21 mouse cellular contexts compared by ENCODE assay signal in genomic region chr5:108286957-108287356, GRCm38 (mm10). TPM values are rescaled to one million over a fixed set of nuclear protein-coding genes. Genes with fewer than 3 reads are reported as not detected.
DNase-seq lines count a peak whose midpoint lies in the region; ATAC-seq lines count a peak whose summit lies in the region.
"Had no signal": no experiment of that assay in that cellular context is flagged by ENCODE, and none has a peak within 500 bp of the region (broad histone marks: within the 10 kb centered on the region; RNA-seq: fewer than 3 reads in every experiment).

No protein-coding gene starts in this region.

- H3K4me3 ChIP-seq in heart, embryonic 10.5 days: no peak overlapping the region
- H3K4me3 ChIP-seq: embryonic facial prominence, embryonic 13.5 days; forebrain, embryonic 12.5 days; hindbrain, embryonic 12.5 days had no signal

- peak; percentile 70 for ATAC-seq in megakaryocyte progenitor cell, adult 5-6 weeks (replicated peaks; ENCODE audit: poor library complexity)
- ATAC-seq: activated CD4-positive, CD25-positive, alpha-beta regulatory T cell, adult 4 months; forebrain, embryonic 16.5 days; hindbrain, embryonic 16.5 days; inflammation-experienced regulatory T-cells, adult 6 months; Patski had no signal

- WGBS in heart, embryonic 10.5 days: 84% methylated on average over 2 of the region's 2 CpGs

- no peaks in the 10 kb centered on the region for H3K27me3 ChIP-seq in heart, embryonic 10.5 days (ENCODE audit: insufficient read depth, poor library complexity, severe bottlenecking)
- H3K27me3 ChIP-seq: embryonic facial prominence, embryonic 13.5 days; forebrain, embryonic 12.5 days; hindbrain, embryonic 12.5 days had no signal

- H3K9me3 ChIP-seq in heart, embryonic 10.5 days: no peaks in the 10 kb centered on the region
- H3K9me3 ChIP-seq: embryonic facial prominence, embryonic 13.5 days; forebrain, embryonic 12.5 days; hindbrain, embryonic 12.5 days had no signal

- DNase-seq in heart, adult 11 months: peak; percentile 45
- no peak for DNase-seq in heart, embryonic 10.5 days (ENCODE audit: low spot score)
- peak; percentile 41 for DNase-seq in lung, postnatal 36 days
- no peak for DNase-seq in lung, postnatal 10 days
- DNase-seq in cerebellum, adult 11 months: no peak
- DNase-seq in right cerebral cortex, postnatal 25 days: no peak
- DNase-seq: adrenal gland, postnatal 14 days; cerebellum, adult 8-10 months; cerebellum, postnatal 36 days; gastrocnemius, postnatal 10 days; heart, postnatal 10 days; heart, postnatal 4 days had no signal

- H3K4me1 ChIP-seq in heart, embryonic 10.5 days: no peaks in the 10 kb centered on the region
- H3K4me1 ChIP-seq: embryonic facial prominence, embryonic 13.5 days; forebrain, embryonic 12.5 days; hindbrain, embryonic 12.5 days had no signal

- H3K36me3 ChIP-seq in heart, embryonic 10.5 days: no peaks in the 10 kb centered on the region
- H3K36me3 ChIP-seq: embryonic facial prominence, embryonic 13.5 days; forebrain, embryonic 12.5 days; hindbrain, embryonic 12.5 days had no signal

- H3K27ac ChIP-seq in heart, embryonic 10.5 days: no peak overlapping the region
- H3K27ac ChIP-seq: embryonic facial prominence, embryonic 13.5 days; forebrain, embryonic 12.5 days; hindbrain, embryonic 12.5 days had no signal

RNA-seq across cellular contexts. Expression of gene Dr1, which starts 18.3 kb away (rescaled TPM):
- 29.3 and 32.9 TPM in 2 replicates for polyA plus RNA-seq in heart, embryonic 10.5 days (2016; fragmentation: Nextera tagmentation; extraction: Ambion mirVana)
- 82.6 and 102 TPM in 2 replicates for total RNA-seq in megakaryocyte progenitor cell, adult 5-6 weeks (2015)
- total RNA-seq in megakaryocyte progenitor cell, adult 5-6 weeks (2017): 67.8 and 73.8 TPM in 2 replicates

RNA-seq across cellular contexts. Expression of gene Pigg, which starts 25.5 kb away (rescaled TPM):
- polyA plus RNA-seq in heart, embryonic 10.5 days (2016; fragmentation: Nextera tagmentation; extraction: Ambion mirVana): 6.9 and 7.9 TPM in 2 replicates
- 4.2 and 4.8 TPM in 2 replicates for total RNA-seq in megakaryocyte progenitor cell, adult 5-6 weeks (2015)
- 6.6 and 8.4 TPM in 2 replicates for total RNA-seq in megakaryocyte progenitor cell, adult 5-6 weeks (2017)

Comparison
In these comparisons a context has a peak if more than half of its experiments do, and no peak if none do; other contexts are left out.
1. DNase-seq: peak in heart, adult 11 months (single experiment) and lung, postnatal 36 days (single experiment); none in heart, embryonic 10.5 days (single experiment), lung, postnatal 10 days (single experiment), cerebellum, adult 11 months (single experiment) and right cerebral cortex, postnatal 25 days (single experiment).